Mouse (Mus musculus) liver, adult 2 months (tissue): ENCODE measurements at regions not wholly inside any gene's neighbourhood (a gene's known extent, or its start where the extent isn't known, plus 50 kb on each side); places are given as distances from the start of the nearest gene placed in this dataset.
A peak's percentile ranks its signal among the peaks of the same experiment; 100 is the strongest.

Source experiments
- DNase-seq: peaks from one replicate; pipeline ENCODE4 v3.0.0-alpha.2; 2011; ENCODE audit warnings: low read depth, low spot score; ENCODE audit errors: extremely low read depth
- H3K27ac ChIP-seq: fragments of 200-500 bp; replicated peaks from 2 replicates; pipeline ENCODE4 v1.5.1; 2012; ENCODE audit warnings: low read depth, mild to moderate bottlenecking, control low read depth, inconsistent platforms, low read length; ENCODE audit not compliant: insufficient read depth
- H3K27me3 ChIP-seq: fragments of 200-500 bp; 2 replicates; pipeline ENCODE4 v1.6.1; 2012; ENCODE audit warnings: mild to moderate bottlenecking, moderate library complexity, low read length, inconsistent platforms; ENCODE audit not compliant: control insufficient read depth, insufficient read depth
- H3K36me3 ChIP-seq: fragments of 200-500 bp; 2 replicates; pipeline ENCODE4 v1.6.1; 2012; ENCODE audit warnings: low read length, inconsistent platforms; ENCODE audit not compliant: control insufficient read depth, insufficient read depth
- H3K4me1 ChIP-seq: fragments of 200-500 bp; 2 replicates; pipeline ENCODE4 v1.6.1; 2011; ENCODE audit warnings: low read length; ENCODE audit not compliant: control insufficient read depth, insufficient read depth
- H3K4me3 ChIP-seq: fragments of 200-500 bp; 2 replicates; pipeline ENCODE4 v1.5.1; 2011; ENCODE audit warnings: low read depth, mild to moderate bottlenecking, control low read depth, low read length, moderate library complexity; ENCODE audit not compliant: insufficient read depth
- H3K79me2 ChIP-seq: fragments of 200-500 bp; 2 replicates; pipeline ENCODE4 v1.6.1; 2012; ENCODE audit warnings: inconsistent platforms, mild to moderate bottlenecking, low read length, moderate library complexity; ENCODE audit not compliant: control insufficient read depth, insufficient read depth
- H3K9ac ChIP-seq: fragments of 200-500 bp; 2 replicates; pipeline ENCODE4 v1.6.1; 2012; ENCODE audit warnings: low read depth, mild to moderate bottlenecking, control low read depth, inconsistent platforms, low read length
- CTCF ChIP-seq: fragments of 200-500 bp; IDR thresholded peaks from 2 replicates; pipeline ENCODE4 v1.5.1; 2011; ENCODE audit warnings: low read depth, low read length, control low read depth
- POLR2A ChIP-seq: fragments of 200-500 bp; IDR thresholded peaks from 2 replicates; pipeline ENCODE4 v1.6.1; 2011; ENCODE audit warnings: low read length, control low read depth; ENCODE audit not compliant: insufficient read depth; ENCODE audit errors: extremely low read depth
- WGBS: fragments of 180-500 bp; shearing (Covaris S2); methylation state at CpG from one replicate; pipeline ENCODE4 v1.1.7; 2018; 5-methylcytosine and 5-hydroxymethylcytosine counted together

- no peak overlapping the region for H3K9ac ChIP-seq
- WGBS: 54% methylated on average over 16 of the region's 16 CpGs
- no peak for DNase-seq
- H3K27me3 ChIP-seq: no peaks in the 10 kb centered on the region
- no peak overlapping the region for H3K4me3 ChIP-seq
- TF ChIP-seq CTCF (no peak), POLR2A (no peak)
- H3K4me1 ChIP-seq: no peaks in the 10 kb centered on the region
- H3K27ac ChIP-seq: no peak overlapping the region
- H3K79me2 ChIP-seq: no peaks in the 10 kb centered on the region
- no peaks in the 10 kb centered on the region for H3K36me3 ChIP-seq
Measured at GRCm38 (mm10) chr13:40605686-40606404, 132.3 kb downstream of the Tfap2a start.

- Histone ChIP-seq H3K36me3 (no peaks in the 10 kb centered on the region), H3K27ac (no peak overlapping the region), H3K9ac (no peak overlapping the region), H3K4me3 (no peak overlapping the region), H3K27me3 (no peaks in the 10 kb centered on the region), H3K4me1 (no peaks in the 10 kb centered on the region), H3K79me2 (no peaks in the 10 kb centered on the region)
- TF ChIP-seq POLR2A: no peak
- TF ChIP-seq CTCF: no peak
- WGBS: 90% methylated on average over 12 of the region's 12 CpGs
- no peak for DNase-seq
Measured at GRCm38 (mm10) chr13:40574981-40575745, 163.0 kb downstream of the Tfap2a start.

DNA sequence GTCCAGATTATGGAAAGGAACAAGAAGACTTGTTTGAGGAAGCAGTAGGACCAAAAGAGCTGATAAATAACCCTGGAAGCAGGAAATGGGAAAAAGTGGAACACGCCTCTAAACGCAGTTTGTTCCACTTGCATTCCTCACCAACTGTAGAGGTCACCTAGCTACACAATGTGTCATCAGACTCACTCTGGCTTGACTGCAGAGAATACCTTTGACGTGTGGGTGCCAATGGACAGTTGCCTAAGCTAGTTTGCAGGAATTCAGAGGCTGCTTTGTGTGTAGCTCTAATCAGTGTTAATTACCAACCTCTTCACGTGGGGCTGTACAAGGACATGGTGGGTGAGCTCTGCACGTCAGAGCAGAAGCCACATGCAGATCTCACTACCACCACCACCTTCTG is 168.7 kb downstream of the Tfap2a start:
- Histone ChIP-seq H3K9ac (no peak overlapping the region), H3K4me3 (no peak overlapping the region), H3K79me2 (no peaks in the 10 kb centered on the region), H3K36me3 (no peaks in the 10 kb centered on the region), H3K27me3 (no peaks in the 10 kb centered on the region), H3K4me1 (no peaks in the 10 kb centered on the region), H3K27ac (no peak overlapping the region)
- 71% methylated on average over 5 of the region's 5 CpGs for WGBS
- DNase-seq: no peak
- TF ChIP-seq CTCF (no peak), POLR2A (no peak)

- no peak overlapping the region for H3K27ac ChIP-seq
- peak; percentile 81 for DNase-seq
Measured at GRCm38 (mm10) chr13:40567821-40568220, 170.4 kb downstream of the Tfap2a start.

DNA sequence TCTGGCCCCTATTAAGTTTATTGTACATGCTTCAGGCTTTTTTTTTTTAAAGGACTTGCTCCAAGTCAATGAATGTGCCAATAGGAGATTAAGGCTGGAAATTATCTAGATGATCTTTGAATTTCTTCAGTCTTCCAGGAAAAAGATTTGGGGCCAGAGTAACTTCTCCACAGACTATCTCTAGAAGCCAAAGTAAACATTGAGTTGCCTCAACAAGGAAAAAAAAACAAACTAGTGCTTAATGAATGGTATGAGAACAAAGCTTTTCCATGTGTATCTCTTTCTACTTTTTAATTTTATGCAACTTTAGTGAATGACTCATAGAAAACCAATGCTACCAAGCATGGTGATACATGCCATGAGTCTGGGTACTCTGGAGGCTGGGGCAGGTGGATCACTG is 173.8 kb downstream of the Tfap2a start:
- Histone ChIP-seq H3K27me3 (no peaks in the 10 kb centered on the region), H3K4me1 (no peaks in the 10 kb centered on the region)
- peak; percentile 41 for DNase-seq

More at GRCm38 (mm10) chr13:40567821-40568220, 170.4 kb downstream of the Tfap2a start:
- Histone ChIP-seq H3K9ac (no peak overlapping the region), H3K4me1 (no peaks in the 10 kb centered on the region), H3K79me2 (no peaks in the 10 kb centered on the region), H3K4me3 (no peak overlapping the region), H3K36me3 (no peaks in the 10 kb centered on the region), H3K27me3 (no peaks in the 10 kb centered on the region)
- no peak for TF ChIP-seq CTCF
- no peak for TF ChIP-seq POLR2A
- WGBS: 21% methylated on average over 3 of the region's 3 CpGs

GRCm38 (mm10) chr13:40554368-40554767 is 183.8 kb downstream of the Tfap2a start:
- Histone ChIP-seq H3K27me3 (no peaks in the 10 kb centered on the region), H3K36me3 (no peaks in the 10 kb centered on the region), H3K9ac (no peak overlapping the region), H3K27ac (no peak overlapping the region), H3K79me2 (no peaks in the 10 kb centered on the region), H3K4me3 (no peak overlapping the region), H3K4me1 (peaks cover 9% of the 10 kb centered on the region; the same call in 1 of the 2 replicates)
- TF ChIP-seq CTCF (no peak), POLR2A (no peak)
- DNase-seq: no peak
- WGBS: 80% methylated on average over 7 of the region's 7 CpGs

More for the DNA sequence above, 173.8 kb downstream of the Tfap2a start:
- no peaks in the 10 kb centered on the region for H3K79me2 ChIP-seq
- no peak overlapping the region for H3K9ac ChIP-seq
- no peak overlapping the region for H3K27ac ChIP-seq
- H3K4me3 ChIP-seq: no peak overlapping the region
- TF ChIP-seq CTCF: no peak
- TF ChIP-seq POLR2A: no peak
- no peaks in the 10 kb centered on the region for H3K36me3 ChIP-seq
